In the genomic region with DNA sequence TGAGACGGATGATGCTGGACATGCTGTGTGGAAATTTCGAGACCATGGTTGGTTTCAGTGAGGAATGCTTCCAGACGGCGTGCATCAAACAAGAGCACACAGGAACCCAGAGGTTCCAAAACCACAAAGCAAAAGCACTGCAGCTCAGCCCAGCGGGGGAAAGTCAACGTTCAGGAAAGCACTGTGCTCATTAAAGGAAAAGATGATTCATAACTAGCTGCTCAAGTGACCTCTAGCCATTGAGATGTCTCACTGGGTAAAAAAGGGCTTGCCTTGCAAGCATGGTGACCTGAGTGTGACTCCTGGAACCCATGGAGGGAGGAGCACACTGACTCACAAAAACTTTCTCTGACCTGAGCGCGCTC, we compare ENCODE assay signal across 10 mouse cellular contexts. TPM values are rescaled to one million over a fixed set of nuclear protein-coding genes. Genes with fewer than 3 reads are reported as not detected.
A peak's percentile ranks its signal among the peaks of the same experiment; 100 is the strongest.
DNase-seq lines count a peak whose midpoint lies in the region; ATAC-seq lines count a peak whose summit lies in the region.
"Had no signal": no experiment of that assay in that cellular context is flagged by ENCODE, and none has a peak within 500 bp of the region (broad histone marks: within the 10 kb centered on the region; RNA-seq: fewer than 3 reads in every experiment).

No protein-coding gene starts in this region.

- H3K79me2 ChIP-seq in macrophage (ENCODE audit: inconsistent target), result no peaks in the 10 kb centered on the region; the same call in 1 of the 2 replicates

- peak overlapping the region; percentile 22 for H3K27ac ChIP-seq in macrophage
- H3K27ac ChIP-seq: heart, embryonic 13.5 days had no signal

- H3K36me3 ChIP-seq in macrophage (ENCODE audit: inconsistent target), result no peaks in the 10 kb centered on the region
- H3K36me3 ChIP-seq: heart, embryonic 13.5 days had no signal

- WGBS in macrophage (ENCODE audit: missing documents), result 23% methylated on average over 8 of the region's 8 CpGs

- no peak for ATAC-seq in megakaryocyte-erythroid progenitor cell, adult 5-6 weeks (replicated peaks; ENCODE audit: low FRiP score, low TSS enrichment, poor library complexity, severe bottlenecking)
- ATAC-seq: intestine, postnatal 0 days had no signal

- H3K4me3 ChIP-seq in macrophage (ENCODE audit: inconsistent target), result no peak overlapping the region; the same call in 1 of the 2 replicates
- H3K4me3 ChIP-seq: heart, embryonic 13.5 days had no signal

- DNase-seq in kidney, postnatal 10 days, result peak; percentile 25
- DNase-seq in kidney, postnatal 4 days, result no peak
- peak; percentile 65 for DNase-seq in CD4-positive helper T cell, adult 2 months (ENCODE audit: low read depth, low spot score)
- DNase-seq in Muller cell, postnatal 12 days (ENCODE audit: inconsistent ontology term), result peak; percentile 95
- DNase-seq in right cerebral cortex, adult 2 months (ENCODE audit: low spot score in 2 of 2), result no peak
- DNase-seq: right cerebral cortex, postnatal 14 days had no signal

RNA-seq across cellular contexts. Expression of a gene that starts 47.7 kb away (rescaled TPM):
- 10 to 100 TPM; 16.8 to 61.0 (median 35.9) TPM for total RNA-seq in macrophage (2018; cell fraction: chromatin; rRNA removed)
- 10 to 100 TPM in 10 of 26 experiments, 1 to 10 TPM in 16; 4.1 to 12.0 (median 8.7) TPM for total RNA-seq in macrophage (2018; cell fraction: cytosol; rRNA removed)
- total RNA-seq in macrophage (2018; cell fraction: nucleus; rRNA removed), result 10 to 100 TPM in 25 of 26 experiments, 1 to 10 TPM in 1; 9.8 to 28.7 (median 19.2) TPM
- 7.4 to 10.5 TPM (median 9.2 TPM) in 3 replicates for polyA plus RNA-seq in macrophage (2018)
- 20.5 and 25.4 TPM in 2 replicates for total RNA-seq in megakaryocyte-erythroid progenitor cell, adult 5-6 weeks (2014; fragmentation: Nextera tagmentation)
- 12.2 and 15.6 TPM in 2 replicates for total RNA-seq in megakaryocyte-erythroid progenitor cell, adult 5-6 weeks (2017)

Comparison
In these comparisons a context has a peak if more than half of its experiments do, and no peak if none do; other contexts are left out.
1. DNase-seq: peak in kidney, postnatal 10 days (single experiment), CD4-positive helper T cell, adult 2 months (single experiment) and Muller cell, postnatal 12 days (single experiment); none in kidney, postnatal 4 days (0 of 2) and right cerebral cortex, adult 2 months (0 of 2).